Mouse (Mus musculus) olfactory bulb, adult 2 months (tissue): ENCODE data around the gene Gfap. TPM values are rescaled to one million over a fixed set of nuclear protein-coding genes. Genes with fewer than 3 reads are reported as not detected.

ENCODE experiments used
- H3K27ac ChIP-seq: fragments of 200-500 bp; 2 replicates; pipeline ENCODE4 v1.5.1; 2012; ENCODE audit warnings: low read depth, low read length; ENCODE audit not compliant: insufficient read depth
- H3K4me1 ChIP-seq: fragments of 200-500 bp; 2 replicates; pipeline ENCODE4 v1.6.1; 2012; ENCODE audit warnings: low read length; ENCODE audit not compliant: control insufficient read depth, insufficient read depth
- H3K4me3 ChIP-seq: fragments of 200-500 bp; 2 replicates; pipeline ENCODE4 v1.5.1; 2012; ENCODE audit warnings: mild to moderate bottlenecking, low read depth, low read length, moderate library complexity; ENCODE audit not compliant: insufficient read depth
- CTCF ChIP-seq: fragments of 200-500 bp; IDR thresholded peaks from 2 replicates; pipeline ENCODE4 v1.5.1; 2012; ENCODE audit warnings: low read depth, mild to moderate bottlenecking, low read length, moderate library complexity; ENCODE audit not compliant: insufficient read depth
- POLR2A ChIP-seq: fragments of 200-500 bp; IDR thresholded peaks from 2 replicates; pipeline ENCODE4 v1.6.1; 2012; ENCODE audit warnings: mild to moderate bottlenecking, low read depth, low read length, moderate library complexity; ENCODE audit not compliant: insufficient read depth
- WGBS: fragments of 180-500 bp; shearing (Covaris S2); methylation state at CpG from one replicate; pipeline ENCODE4 v1.1.7; 2018; 5-methylcytosine and 5-hydroxymethylcytosine counted together
- polyA plus RNA-seq: library from polyadenylated mRNA; stranded (reverse); fragments of >200 nt; gene quantifications from 2 replicates; pipeline ENCODE4 v1.2.4, GENCODE M21; 2012; ENCODE audit warnings: low replicate concordance; ENCODE audit not compliant: missing spikeins, insufficient read depth, insufficient read length

Gene Gfap
- polyA plus RNA-seq, 1 experiment: not detected

DNA sequence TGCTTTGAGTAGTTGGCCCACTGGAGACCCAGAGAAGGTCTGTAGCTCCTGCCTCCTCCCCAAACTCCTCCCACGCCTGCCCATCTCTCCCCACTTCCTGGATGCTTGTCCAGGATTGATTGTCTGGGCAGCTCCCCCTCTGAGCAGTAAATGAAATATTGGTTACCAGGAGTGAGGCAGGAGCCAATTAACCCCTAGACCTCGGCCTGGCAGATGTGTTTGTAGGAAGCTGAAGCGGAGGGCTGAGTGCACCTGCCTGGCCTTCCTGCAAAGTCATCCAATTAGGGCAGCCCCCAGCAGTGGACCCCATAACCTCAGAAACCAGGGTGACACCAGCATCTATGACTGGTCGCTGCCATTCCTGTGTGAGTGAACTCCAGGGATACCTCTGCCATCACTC lies 35.6 kb upstream of the Gfap start:
- TF ChIP-seq POLR2A (no peak), CTCF (no peak)
- Histone ChIP-seq H3K27ac (no peak overlapping the region), H3K4me3 (no peak overlapping the region), H3K4me1 (peaks cover 15% of the 10 kb centered on the region)
- WGBS: 61% methylated on average over 4 of the region's 4 CpGs

DNA sequence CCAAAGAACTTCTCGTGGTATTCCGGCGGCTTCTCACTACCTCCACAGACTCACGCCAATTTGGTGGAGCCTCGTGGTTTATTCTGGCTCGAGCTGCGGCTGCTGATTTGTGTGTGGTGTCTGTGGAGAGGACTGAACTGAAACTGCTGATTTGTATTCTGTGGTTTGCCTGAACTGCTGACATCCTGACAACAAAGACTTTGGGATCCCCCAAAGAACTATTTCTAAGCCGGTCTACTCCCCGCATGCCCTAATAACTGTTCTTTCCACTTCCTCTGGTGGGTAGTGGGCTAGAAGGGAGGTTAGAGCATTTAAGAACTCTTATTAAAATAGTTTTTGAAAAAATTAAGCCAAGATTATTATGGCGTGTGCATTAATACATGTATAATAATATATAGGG lies 30.0 kb upstream of the Gfap start:
- Histone ChIP-seq H3K4me3 (no peak overlapping the region), H3K27ac (no peak overlapping the region), H3K4me1 (no peaks in the 10 kb centered on the region)
- WGBS: 90% methylated on average over 10 of the region's 10 CpGs
- no peak for TF ChIP-seq CTCF
- TF ChIP-seq POLR2A: no peak

DNA sequence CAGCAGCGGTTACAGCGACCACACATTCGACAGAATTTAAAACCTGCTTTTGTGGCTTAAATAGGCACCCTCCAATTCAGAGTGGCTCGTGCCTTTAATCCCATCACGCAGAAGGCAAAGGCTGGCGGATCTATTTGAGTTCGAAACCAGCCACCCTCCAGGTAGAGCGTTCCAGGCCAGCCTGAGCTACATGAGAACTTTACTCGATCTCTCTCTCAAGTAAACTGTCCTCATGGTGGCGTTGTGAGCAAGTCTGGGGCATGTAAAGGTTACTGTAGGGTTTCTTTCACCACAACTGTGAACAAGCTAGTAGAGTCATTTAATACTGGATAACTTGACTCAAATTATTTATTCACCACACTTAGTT lies 24.6 kb upstream of the Gfap start:
- WGBS: 0% methylated on average over 10 of the region's 10 CpGs
- Histone ChIP-seq H3K4me3 (peak overlapping the region; percentile 57), H3K4me1 (peaks cover 5% of the 10 kb centered on the region), H3K27ac (no peak overlapping the region)
- TF ChIP-seq CTCF (peak; percentile 22; the same call in 1 of the 2 replicates), POLR2A (no peak)

DNA sequence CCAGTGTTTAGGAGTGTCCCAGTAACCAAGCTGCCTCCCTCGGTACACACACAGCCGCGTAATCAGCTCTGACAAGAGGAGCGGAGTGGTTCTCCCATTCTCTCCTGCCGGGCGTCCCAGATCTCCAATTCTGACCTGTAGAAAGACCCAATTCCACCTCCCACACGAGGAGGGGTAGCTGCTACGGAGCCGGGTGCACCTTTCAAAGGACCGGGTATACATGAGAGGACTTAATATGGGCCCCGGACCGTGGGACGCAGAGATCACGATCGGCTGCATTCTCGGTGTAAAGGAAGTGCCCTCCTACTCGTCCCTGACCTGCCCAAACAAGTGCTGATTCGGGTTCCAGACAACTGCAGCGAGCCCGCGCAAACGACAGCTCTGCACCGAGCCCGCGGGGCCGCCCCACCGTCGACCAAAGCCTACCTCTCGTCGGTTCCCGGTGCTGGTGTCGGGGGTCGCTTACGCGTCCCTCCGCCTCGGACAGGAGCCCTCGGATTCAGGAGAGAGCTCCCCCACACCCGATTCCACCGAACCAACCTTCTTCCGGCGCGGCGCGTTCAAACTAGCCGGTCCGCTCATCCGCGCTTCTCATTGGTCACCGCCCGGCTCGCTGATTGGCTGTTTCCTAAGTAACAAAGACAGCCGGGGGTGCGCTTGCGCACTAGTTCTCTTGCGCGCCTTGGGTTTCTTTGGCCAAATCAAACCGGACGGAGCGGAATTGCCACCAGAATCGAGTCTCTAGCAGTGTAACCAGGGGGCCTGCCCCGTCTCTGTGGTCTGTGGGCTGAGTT lies 24.0 kb upstream of the Gfap start, which contains the start of gene Kif18b:
Kif18b (minus strand) TSS at position 568 of the 794 bp plus-strand sequence.
- no peak for TF ChIP-seq POLR2A
- TF ChIP-seq CTCF: no peak
- Histone ChIP-seq H3K4me1 (peaks cover 5% of the 10 kb centered on the region), H3K4me3 (peak within 1 kb of the TSS; percentile 57), H3K27ac (no peak within 1 kb of the TSS)
- under 1% methylated on average over 62 of the region's 62 CpGs for WGBS

- WGBS: 84% methylated on average over 6 of the region's 6 CpGs
- Histone ChIP-seq H3K4me1 (peaks cover 7% of the 10 kb centered on the region), H3K4me3 (no peak overlapping the region), H3K27ac (no peak overlapping the region)
- TF ChIP-seq POLR2A (no peak), CTCF (no peak)
Measured at GRCm38 (mm10) chr11:102921491-102921890, 20.8 kb upstream of the Gfap start.

GRCm38 (mm10) chr11:102918077-102918476 lies 17.4 kb upstream of the Gfap start:
- no peak overlapping the region for H3K27ac ChIP-seq
- no peak for TF ChIP-seq CTCF
- TF ChIP-seq POLR2A: no peak
- 32% methylated on average over 4 of the region's 4 CpGs for WGBS
- H3K4me3 ChIP-seq: no peak overlapping the region
- 0 out of 2 replicates have a peak, but pooled peaks cover 2% of the 10 kb centered on the region for H3K4me1 ChIP-seq

- 96% methylated on average over 9 of the region's 9 CpGs for WGBS
- Histone ChIP-seq H3K27ac (no peak overlapping the region), H3K4me1 (peaks cover 6% of the 10 kb centered on the region; the same call in 1 of the 2 replicates), H3K4me3 (no peak overlapping the region)
- TF ChIP-seq CTCF: no peak
- TF ChIP-seq POLR2A: no peak
Measured at GRCm38 (mm10) chr11:102915380-102915779, 14.7 kb upstream of the Gfap start.

DNA sequence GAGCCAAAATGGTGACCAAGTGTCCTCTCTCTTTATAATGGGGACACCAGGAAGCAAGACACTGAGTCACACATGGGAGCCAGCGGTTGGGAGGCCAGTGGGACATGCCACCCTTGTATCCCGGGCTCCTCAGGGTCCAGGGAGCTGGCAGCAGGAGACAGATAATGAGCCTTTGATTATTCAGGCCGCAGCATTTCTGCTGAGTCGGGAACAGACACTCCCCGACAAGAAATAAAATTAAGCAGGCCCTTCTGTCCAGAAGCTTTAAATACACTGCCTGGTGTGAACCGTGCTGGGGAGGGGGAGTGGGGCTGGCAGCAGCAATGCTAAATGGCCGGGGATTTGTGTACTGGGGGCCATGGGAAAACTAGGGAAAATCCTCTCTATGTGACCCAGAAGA lies 10.7 kb upstream of the Gfap start:
- Histone ChIP-seq H3K27ac (no peak overlapping the region), H3K4me3 (no peak overlapping the region), H3K4me1 (peaks cover 4% of the 10 kb centered on the region; the same call in 1 of the 2 replicates)
- WGBS: 56% methylated on average over 7 of the region's 7 CpGs
- TF ChIP-seq POLR2A: no peak
- no peak for TF ChIP-seq CTCF

- no peak for TF ChIP-seq POLR2A
- no peak for TF ChIP-seq CTCF
- H3K4me1 ChIP-seq: no peaks in the 10 kb centered on the region; the same call in 1 of the 2 replicates
- no peak overlapping the region for H3K27ac ChIP-seq
- 90% methylated on average over 7 of the region's 7 CpGs for WGBS
- H3K4me3 ChIP-seq: no peak overlapping the region
Measured at GRCm38 (mm10) chr11:102903654-102904053, 2.9 kb upstream of the Gfap start.

DNA sequence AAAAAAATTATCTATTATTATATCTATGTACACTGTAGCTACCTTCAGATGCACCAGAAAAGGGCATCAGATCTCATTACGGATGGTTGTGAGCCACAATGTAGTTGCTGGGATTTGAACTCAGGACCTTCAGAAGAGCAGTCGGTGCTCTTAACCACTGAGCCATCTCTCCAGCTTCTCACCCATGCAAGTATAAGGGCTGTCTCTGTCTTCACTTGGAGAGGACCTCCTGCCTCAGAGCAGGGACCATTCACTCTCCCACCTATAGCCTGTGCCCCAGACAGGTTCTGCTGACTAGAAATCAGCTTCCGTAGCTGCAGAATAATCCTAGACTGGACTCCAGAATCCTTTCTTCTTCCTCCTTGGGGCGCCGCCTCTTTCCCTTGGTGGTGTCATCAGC lies 1.4 kb upstream of the Gfap start:
- Histone ChIP-seq H3K4me1 (no peaks in the 10 kb centered on the region; the same call in 1 of the 2 replicates), H3K4me3 (no peak overlapping the region), H3K27ac (no peak overlapping the region)
- no peak for TF ChIP-seq CTCF
- no peak for TF ChIP-seq POLR2A
- 88% methylated on average over 5 of the region's 5 CpGs for whole genome bisulfite sequencing
